Mouse (Mus musculus) cerebellum, postnatal 4 days (tissue): Measurements from ENCODE around the gene Rnft2.

ENCODE experiments used
- DNase-seq, 2 experiments: peaks; one replicate each; pipeline ENCODE4 v3.0.0; 2022; ENCODE audit warnings: low spot score in 2 of 2, mixed read lengths in 1 of 2

Gene Rnft2

GRCm38 (mm10) chr5:118250987-118251386, 6.1 kb upstream of the Rnft2 start:
- DNase-seq = no peak

- no peak for DNase-seq
Measured at GRCm38 (mm10) chr5:118247378-118247777, 2.5 kb upstream of the Rnft2 start.

GRCm38 (mm10) chr5:118245606-118246308, 841 bp upstream of the Rnft2 start:
- no peak for DNase-seq

- no peak for DNase-seq
Measured at GRCm38 (mm10) chr5:118239671-118240070, 5.2 kb downstream of the Rnft2 start.

GRCm38 (mm10) chr5:118236891-118237290, 8.0 kb downstream of the Rnft2 start:
- no peak for DNase-seq

GRCm38 (mm10) chr5:118230071-118230611, 14.8 kb downstream of the Rnft2 start:
- DNase-seq = no peak

- DNase-seq = no peak
Measured at GRCm38 (mm10) chr5:118223142-118223757, 21.7 kb downstream of the Rnft2 start.

GRCm38 (mm10) chr5:118217410-118217809, 27.5 kb downstream of the Rnft2 start:
- DNase-seq = no peak

- DNase-seq = peak; percentile 48 to 79
Measured at GRCm38 (mm10) chr5:118214418-118215154, 30.3 kb downstream of the Rnft2 start.

- no peak for DNase-seq
Measured at GRCm38 (mm10) chr5:118214012-118214411, 30.9 kb downstream of the Rnft2 start.

- DNase-seq = no peak
Measured at GRCm38 (mm10) chr5:118205852-118206251, 39.1 kb downstream of the Rnft2 start.

GRCm38 (mm10) chr5:118204675-118205440, 40.1 kb downstream of the Rnft2 start:
- DNase-seq = no peak

GRCm38 (mm10) chr5:118199670-118200069, 45.2 kb downstream of the Rnft2 start:
- no peak for DNase-seq

- DNase-seq = no peak
Measured at GRCm38 (mm10) chr5:118197421-118197820, 47.5 kb downstream of the Rnft2 start.

GRCm38 (mm10) chr5:118192221-118192620, 52.7 kb downstream of the Rnft2 start:
- DNase-seq = no peak

GRCm38 (mm10) chr5:118190491-118190890, 54.4 kb downstream of the Rnft2 start:
- DNase-seq = no peak

GRCm38 (mm10) chr5:118188356-118188755, 56.6 kb downstream of the Rnft2 start:
- no peak for DNase-seq

- no peak for DNase-seq
Measured at GRCm38 (mm10) chr5:118186903-118187633, 57.8 kb downstream of the Rnft2 start.

- no peak for DNase-seq
Measured at GRCm38 (mm10) chr5:118177640-118178039, 67.3 kb downstream of the Rnft2 start.

GRCm38 (mm10) chr5:118175137-118175536, 69.8 kb downstream of the Rnft2 start:
- no peak for DNase-seq
